Mouse (Mus musculus) cerebellum, adult 2 months (tissue): ENCODE measurements around the gene Tsc22d2.

Source experiments
- CTCF ChIP-seq: fragments of 200-500 bp; IDR thresholded peaks from 2 replicates; pipeline ENCODE4 v1.5.1; 2011; ENCODE audit warnings: low read depth, mild to moderate bottlenecking, control low read depth, low read length, moderate library complexity, borderline replicate concordance; ENCODE audit not compliant: insufficient read depth
- POLR2A ChIP-seq: fragments of 200-500 bp; IDR thresholded peaks from 2 replicates; pipeline ENCODE4 v1.6.1; 2011; ENCODE audit warnings: low read length, control low read depth, borderline replicate concordance; ENCODE audit not compliant: insufficient read depth

GRCm38 (mm10) chr3:58416726-58417437, 2.4 kb downstream of the Tsc22d2 start:
- TF ChIP-seq CTCF (no peak), POLR2A (no peak)
